Mouse (Mus musculus) brain, embryonic 14.5 days (tissue): ENCODE results near the gene Cldn11. TPM values are rescaled to one million over a fixed set of nuclear protein-coding genes. Genes with fewer than 3 reads are reported as not detected.

Source experiments
- DNase-seq: peaks from one replicate; pipeline ENCODE4 v3.0.0-alpha.2; 2011; ENCODE audit warnings: low read depth
- CTCF ChIP-seq: fragments of 200-500 bp; IDR thresholded peaks from 2 replicates; pipeline ENCODE4 v1.5.1; 2012; ENCODE audit warnings: inconsistent platforms, mild to moderate bottlenecking, moderate library complexity, borderline replicate concordance; ENCODE audit not compliant: insufficient read depth, insufficient read length; ENCODE audit errors: extremely low read depth
- POLR2A ChIP-seq: fragments of 200-500 bp; IDR thresholded peaks from 2 replicates; pipeline ENCODE4 v1.6.1; 2012; ENCODE audit warnings: mild to moderate bottlenecking, inconsistent platforms, borderline replicate concordance; ENCODE audit not compliant: poor library complexity, insufficient read depth, insufficient read length, severe bottlenecking; ENCODE audit errors: extremely low read depth
- polyA plus RNA-seq: library from polyadenylated mRNA; depleted of rRNA; stranded (reverse); fragments of >200 nt; gene quantifications from 2 replicates; pipeline ENCODE4 v1.2.3, GENCODE M21; 2012; rRNA removed

Cldn11 gene
- polyA plus RNA-seq, 1 experiment: 31.3 TPM

DNA sequence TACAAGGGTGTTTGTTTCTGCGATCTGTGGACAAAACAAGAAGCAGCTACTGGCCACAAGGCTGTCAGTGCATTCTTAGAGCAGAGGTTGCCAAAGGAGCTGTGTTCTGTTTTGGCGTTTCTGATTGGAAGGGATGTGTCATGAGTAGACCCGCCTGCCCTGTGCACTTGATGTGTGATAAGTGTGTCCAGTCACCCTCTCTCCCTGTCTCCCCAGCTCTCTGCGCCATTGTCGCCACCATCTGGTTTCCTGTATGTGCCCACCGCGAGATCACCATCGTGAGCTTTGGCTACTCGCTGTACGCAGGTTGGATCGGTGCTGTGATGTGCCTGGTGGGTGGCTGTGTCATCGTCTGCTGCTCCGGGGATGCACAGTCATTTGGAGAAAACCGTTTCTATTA is 13.1 kb downstream of the Cldn11 start:
- no peak for DNase-seq
- TF ChIP-seq POLR2A: no peak
- no peak for TF ChIP-seq CTCF

DNA sequence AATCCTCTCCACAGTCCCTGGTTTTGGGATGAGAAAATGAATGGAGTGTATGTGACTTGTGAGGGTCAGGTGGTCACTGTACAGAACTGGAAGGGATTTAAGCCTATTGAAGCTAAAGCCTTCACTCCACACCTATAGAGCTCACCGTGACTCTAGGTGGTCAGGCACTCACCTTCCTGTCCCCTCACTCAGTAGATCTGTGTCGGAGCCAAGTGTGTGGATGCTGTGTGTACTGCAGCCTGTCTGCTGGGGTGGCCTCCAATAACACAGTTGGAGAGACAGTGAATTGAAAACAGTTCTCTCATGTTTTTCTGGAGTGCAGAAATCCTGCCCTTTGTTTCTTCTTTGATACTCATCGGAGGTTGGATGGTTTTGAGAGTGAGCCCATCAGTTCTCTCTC is 16.1 kb downstream of the Cldn11 start:
- no peak for TF ChIP-seq POLR2A
- no peak for TF ChIP-seq CTCF
- DNase-seq: no peak

DNA sequence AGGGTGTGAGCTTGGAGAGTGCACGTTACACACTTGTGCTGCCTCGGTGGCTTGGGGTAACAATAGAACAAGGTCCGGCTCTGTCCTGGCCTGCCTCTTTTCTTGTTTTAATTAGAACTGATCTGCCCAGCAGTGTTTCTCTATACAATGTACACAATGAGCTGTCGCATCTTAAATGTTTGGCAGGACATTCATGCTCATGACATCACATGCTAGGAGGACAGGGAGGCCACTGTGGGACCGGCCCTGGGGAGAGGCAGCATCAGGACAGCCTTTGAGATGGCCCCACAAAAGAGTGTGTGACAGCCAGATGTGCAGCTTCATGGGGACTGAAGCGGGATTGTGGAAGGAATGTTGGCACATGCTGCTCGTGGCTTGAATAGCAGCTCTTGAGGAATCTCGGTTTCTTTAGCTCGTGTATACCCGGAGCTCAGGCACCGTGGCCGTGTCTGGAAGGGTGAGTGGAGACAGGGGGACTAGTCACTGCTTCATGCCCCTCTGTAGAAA is 16.7 kb downstream of the Cldn11 start:
- DNase-seq: peak; percentile 58
- TF ChIP-seq POLR2A (no peak), CTCF (no peak)

DNA sequence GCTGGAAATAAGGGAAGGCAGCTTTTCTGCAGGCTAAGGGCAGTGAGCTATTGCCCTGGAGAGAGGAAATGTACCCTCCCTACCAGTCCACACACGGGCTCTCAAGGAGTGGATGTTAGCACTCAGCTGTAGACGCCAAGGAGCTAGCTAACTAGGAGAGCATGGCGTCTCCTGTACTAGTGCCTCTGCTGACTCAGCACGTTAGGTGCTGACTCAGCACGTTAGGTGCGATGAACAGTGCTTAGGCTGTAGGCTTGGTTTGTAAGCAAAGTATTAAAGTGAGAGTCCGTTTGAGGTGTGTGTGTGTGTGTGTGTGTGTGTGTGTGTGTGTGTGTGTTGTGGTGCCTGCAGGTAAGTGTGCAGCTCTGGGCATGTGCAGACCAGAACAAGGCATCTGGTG is 40.6 kb downstream of the Cldn11 start:
- DNase-seq: no peak
- TF ChIP-seq POLR2A (no peak), CTCF (no peak)

DNA sequence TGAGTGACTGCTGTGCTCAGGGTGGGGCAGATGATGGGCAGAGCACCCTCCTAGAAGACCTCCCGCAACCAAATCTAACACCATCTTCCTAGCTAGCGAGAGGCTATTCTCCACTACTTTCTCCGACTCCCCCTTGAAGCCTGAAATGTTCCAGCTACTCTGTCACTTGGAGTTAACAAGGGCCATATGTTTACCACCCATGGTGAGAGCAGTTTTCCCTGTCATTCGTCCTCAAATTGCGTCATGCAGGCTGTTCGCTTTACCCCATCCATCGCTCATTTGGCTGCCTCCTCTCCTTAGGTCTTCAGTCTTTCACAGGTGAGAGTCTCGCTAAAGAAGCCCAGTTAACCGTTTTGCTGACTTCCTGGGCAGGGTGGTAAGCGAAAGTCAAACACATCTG is 41.7 kb downstream of the Cldn11 start:
- no peak for TF ChIP-seq POLR2A
- TF ChIP-seq CTCF: no peak
- peak; percentile 31 for DNase-seq

DNA sequence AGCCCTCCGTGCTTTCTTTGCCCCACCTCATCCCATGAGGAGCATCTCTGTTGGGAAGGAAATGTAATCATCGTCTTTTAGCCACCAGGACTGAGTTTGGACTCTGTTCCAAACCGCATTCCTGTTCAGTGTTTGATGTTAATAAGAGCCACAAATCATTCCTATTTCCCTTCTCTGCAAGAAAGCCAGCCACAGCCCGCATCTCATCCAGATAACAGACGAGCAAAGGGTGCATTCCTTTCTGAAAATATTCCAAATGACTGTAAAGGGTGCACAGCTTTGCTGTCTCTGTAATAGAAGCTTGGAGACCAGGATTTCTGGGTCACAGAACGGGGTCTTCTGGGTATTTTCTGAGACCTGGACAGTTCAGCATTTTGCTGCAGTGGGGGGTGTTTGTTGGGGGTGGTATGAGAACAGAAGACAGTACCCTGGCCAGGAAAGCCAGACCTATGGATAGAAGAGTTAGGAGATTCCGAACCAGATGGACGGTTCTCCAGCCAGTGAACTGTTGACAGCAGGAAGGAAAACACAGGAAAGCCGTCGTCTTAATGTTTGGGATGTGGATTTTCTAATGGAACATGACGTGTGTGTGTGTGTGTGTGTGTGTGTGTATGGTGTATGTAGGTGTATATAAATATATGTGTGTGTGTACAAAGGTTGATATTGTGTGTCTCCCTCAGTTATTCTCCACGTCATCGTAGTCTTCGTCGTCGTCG is 49.6 kb downstream of the Cldn11 start:
- TF ChIP-seq CTCF (no peak), POLR2A (no peak)
- no peak for DNase-seq

DNA sequence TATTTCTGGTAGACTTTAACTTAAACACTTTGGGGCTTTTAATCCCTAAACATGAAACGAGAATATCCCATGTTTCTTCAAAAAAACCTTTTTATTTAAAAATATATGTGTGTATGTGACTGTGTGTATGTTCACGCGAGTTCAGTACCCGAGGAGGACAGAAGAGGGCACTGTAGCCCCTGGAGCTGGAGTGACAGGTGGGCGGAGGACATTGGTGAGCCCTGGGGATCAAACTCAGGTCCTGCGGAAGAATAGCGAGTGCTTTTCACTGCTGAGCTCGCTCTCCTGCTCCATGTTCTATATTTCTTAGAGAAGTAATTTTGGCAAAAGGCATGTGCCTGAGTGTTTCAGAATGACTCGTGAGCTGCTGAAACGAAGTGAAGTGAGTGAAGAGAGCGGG is 54.2 kb downstream of the Cldn11 start:
- no peak for TF ChIP-seq POLR2A
- no peak for DNase-seq

DNA sequence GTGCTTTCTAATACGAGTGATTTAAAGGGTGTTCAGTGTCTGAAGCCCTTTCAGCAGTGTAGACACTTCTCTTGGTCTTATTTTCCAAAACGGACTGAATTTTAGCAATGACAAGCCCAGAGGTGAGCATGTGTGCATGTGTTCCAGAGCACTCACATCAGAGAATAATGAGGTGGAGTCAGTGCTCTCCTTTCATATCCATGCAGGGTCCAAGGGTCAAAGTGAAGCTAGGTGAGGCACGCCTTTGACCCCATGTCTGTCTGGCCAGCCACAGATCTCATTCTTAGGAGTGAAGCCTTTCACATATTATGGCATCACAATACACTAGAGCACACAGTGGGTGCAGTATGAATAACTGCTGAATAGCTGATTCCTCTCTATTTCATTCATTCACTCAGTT is 55.4 kb downstream of the Cldn11 start:
- DNase-seq: no peak
- TF ChIP-seq CTCF (no peak), POLR2A (no peak)

DNA sequence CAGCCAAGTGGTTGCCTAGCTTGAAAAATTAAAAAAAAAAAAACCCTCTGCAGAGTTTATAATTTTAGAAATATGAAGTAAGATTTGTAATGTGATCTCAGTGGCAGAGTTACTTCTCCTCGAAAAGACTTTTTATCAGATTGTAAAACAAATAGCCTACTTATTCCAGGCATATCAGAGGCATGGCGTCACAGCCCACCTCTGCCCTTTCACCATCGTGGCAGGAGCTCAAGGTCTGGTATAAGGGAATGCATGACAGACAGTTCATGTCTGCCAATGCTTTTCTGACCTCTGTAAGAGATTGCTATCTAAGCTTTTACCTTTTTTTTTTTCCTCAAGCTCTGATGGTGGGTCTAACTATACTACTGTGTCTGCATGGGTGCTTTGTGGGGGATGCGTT is 58.3 kb downstream of the Cldn11 start:
- no peak for TF ChIP-seq CTCF
- no peak for TF ChIP-seq POLR2A
- DNase-seq: no peak

DNA sequence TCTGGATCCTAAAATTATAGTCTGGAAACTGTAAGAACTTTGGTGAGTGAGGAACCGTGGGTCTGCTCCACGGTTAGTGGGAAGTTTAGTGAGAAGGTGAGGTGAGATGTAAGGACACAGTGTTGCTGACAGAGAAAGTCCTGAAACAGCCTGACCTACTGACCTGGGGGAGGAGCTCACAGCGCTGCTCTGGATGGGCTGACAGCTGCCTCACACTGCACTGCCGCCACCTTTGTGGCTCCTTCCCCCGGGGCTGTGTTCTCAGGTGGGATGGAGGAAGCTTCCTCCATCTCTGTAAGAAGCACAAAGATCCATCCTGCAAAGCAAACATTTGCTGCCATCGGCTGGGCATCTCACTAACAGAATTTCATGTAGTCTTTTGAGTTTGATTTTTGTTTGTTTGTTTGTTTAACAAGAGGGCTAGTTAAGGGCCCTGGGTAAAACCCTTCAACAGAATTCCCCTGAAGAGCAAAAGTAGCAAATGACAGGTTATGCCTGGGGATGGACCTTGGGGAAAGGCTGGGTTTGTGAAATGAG is 58.8 kb downstream of the Cldn11 start:
- no peak for DNase-seq
- no peak for TF ChIP-seq POLR2A
- TF ChIP-seq CTCF: no peak

DNA sequence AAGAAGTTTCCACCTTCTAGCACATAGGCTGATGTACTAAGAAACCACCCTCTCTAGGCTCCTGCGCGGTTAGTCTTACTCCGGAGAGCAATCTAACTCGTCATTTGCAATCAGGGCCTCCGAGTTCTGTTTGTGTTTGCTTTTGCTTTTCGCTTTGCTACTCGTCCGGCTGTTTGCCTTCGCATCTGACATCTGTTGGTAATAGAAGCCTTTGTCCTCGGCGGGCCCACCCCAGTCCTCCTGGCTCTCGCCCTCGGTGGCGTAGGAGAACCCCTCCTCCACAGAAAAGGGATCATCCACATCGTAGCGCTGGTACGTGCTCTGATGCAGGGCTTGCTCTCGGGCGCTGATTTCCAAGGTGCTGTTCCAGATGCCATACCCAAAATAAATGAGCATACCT is 59.3 kb downstream of the Cldn11 start:
- DNase-seq: peak; percentile 33
- TF ChIP-seq POLR2A: no peak
- TF ChIP-seq CTCF: no peak

DNA sequence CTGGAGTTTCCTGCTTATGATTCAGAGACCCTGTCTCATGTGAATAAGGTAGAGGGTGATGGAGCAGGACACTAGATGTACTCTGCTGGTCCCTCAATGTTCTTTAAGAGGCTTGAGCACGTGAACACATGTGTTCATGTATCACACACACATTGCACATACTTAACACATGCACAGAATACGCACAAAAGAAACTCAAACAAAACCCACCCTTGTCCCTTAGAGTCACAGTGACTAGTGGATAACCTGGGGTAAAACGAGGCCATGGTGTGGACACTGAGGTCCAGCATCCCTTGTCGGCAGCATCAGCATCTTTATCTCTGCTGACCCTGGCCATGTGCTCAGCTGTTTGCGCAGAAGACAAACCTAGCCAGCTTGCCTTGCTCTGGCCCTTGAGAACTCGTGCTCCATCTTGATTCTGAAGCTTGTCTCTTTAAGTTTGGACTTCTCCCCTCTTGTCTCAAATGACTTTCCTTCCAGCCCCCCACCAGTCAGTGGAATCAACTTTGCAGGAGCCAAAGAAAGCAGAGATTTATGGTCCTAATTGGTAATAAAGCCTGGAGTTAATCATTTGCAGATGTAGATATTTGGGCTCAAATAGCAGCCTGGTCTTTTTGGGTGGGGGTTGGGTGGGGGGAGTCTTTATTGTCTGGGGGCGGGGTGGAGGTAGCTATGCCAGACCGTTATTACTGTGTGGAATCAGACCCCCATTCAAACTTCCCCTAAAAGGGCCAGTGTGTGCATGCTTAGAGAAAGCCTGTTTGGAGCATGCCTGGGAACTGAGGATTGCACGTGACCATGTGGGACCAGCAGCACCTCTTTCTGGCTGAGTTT is 62.7 kb downstream of the Cldn11 start:
- peak; percentile 24 for DNase-seq
- TF ChIP-seq POLR2A (no peak), CTCF (no peak)

DNA sequence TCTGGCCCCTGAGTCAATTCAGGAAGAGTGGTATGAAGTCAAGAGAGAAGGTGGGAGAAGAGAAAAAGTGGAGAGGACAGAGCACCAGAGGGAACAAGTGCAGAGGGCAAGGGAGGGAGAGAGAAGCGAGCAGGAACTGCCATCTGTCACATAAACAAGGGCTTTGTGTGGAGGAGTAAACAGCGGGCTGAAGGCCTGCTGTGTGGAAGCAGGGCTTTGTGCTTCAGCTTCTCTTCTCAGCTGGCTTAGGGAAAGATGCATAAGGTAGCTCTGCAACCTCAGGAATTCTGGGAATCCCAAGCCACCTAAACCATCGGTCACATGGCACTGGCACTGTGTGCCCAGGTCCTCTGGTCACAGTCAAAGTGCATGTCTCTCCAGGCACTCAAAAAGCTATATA is 64.1 kb downstream of the Cldn11 start:
- peak; percentile 69 for DNase-seq
- TF ChIP-seq POLR2A (no peak), CTCF (no peak)

Other genes starting within 250 kb of the Cldn11 start
- 17.0 and 22.8 TPM in 2 replicates for gene Phc3, start 180.5 kb upstream of the Cldn11 start, polyA plus RNA-seq
- gene Prkci, start 154.2 kb upstream of the Cldn11 start, polyA plus RNA-seq: 38.6 and 41.7 TPM in 2 replicates
- gene Skil, start 54.9 kb upstream of the Cldn11 start, polyA plus RNA-seq: 18.7 and 24.5 TPM in 2 replicates
- 3.0 and 6.3 TPM in 2 replicates for gene Slc7a14, start 160.5 kb downstream of the Cldn11 start, polyA plus RNA-seq